Mouse (Mus musculus) lung, embryonic 16.5 days (tissue): Measurements from ENCODE around the gene Pbx1. TPM values are rescaled to one million over a fixed set of nuclear protein-coding genes. Genes with fewer than 3 reads are reported as not detected.

Source experiments
- ATAC-seq: fragments of 200-750 bp; cut with Nextera tagmentation; 2 replicates; pipeline ENCODE4 v1.8.0; 2017; ENCODE audit warnings: low read depth, mild to moderate bottlenecking, moderate library complexity
- H3K27ac ChIP-seq: fragments of 300-500 bp; sonication (generic); 2 replicates; pipeline ENCODE4 v1.5.1; 2014; ENCODE audit warnings: mild to moderate bottlenecking, control low read depth, low read length
- H3K27me3 ChIP-seq: fragments of 300-500 bp; sonication (generic); 2 replicates; pipeline ENCODE4 v1.6.1; 2014; ENCODE audit warnings: low read depth, low read length, mixed read lengths; ENCODE audit not compliant: control insufficient read depth, insufficient read depth
- H3K36me3 ChIP-seq: fragments of 300-500 bp; sonication (generic); 2 replicates; pipeline ENCODE4 v1.6.1; 2014; ENCODE audit warnings: low read length; ENCODE audit not compliant: control insufficient read depth, insufficient read depth
- H3K4me1 ChIP-seq: fragments of 300-500 bp; sonication (generic); replicated peaks from 2 replicates; pipeline ENCODE4 v1.6.1; 2014; ENCODE audit warnings: low read length, mixed read lengths; ENCODE audit not compliant: control insufficient read depth, insufficient read depth
- H3K4me2 ChIP-seq: fragments of 300-500 bp; sonication (generic); 2 replicates; pipeline ENCODE4 v1.6.1; 2014; ENCODE audit warnings: low read depth, low read length, control low read depth
- H3K4me3 ChIP-seq: fragments of 300-500 bp; sonication (generic); 2 replicates; pipeline ENCODE4 v1.5.1; 2014; ENCODE audit warnings: mild to moderate bottlenecking, low read length, control low read depth
- H3K9ac ChIP-seq: fragments of 300-500 bp; sonication (generic); 2 replicates; pipeline ENCODE4 v1.6.1; 2014; ENCODE audit warnings: low read length, control low read depth
- H3K9me3 ChIP-seq: fragments of 300-500 bp; sonication (generic); 2 replicates; pipeline ENCODE4 v1.6.1; 2016; ENCODE audit warnings: low read length; ENCODE audit not compliant: control insufficient read depth
- WGBS: fragments of 180-500 bp; shearing (Covaris S2); extraction: QIAGEN DNeasy Blood & Tissue Kit; methylation state at CpG from one replicate; pipeline ENCODE4 v1.1.7; 2014; 5-methylcytosine and 5-hydroxymethylcytosine counted together
- polyA plus RNA-seq: library from polyadenylated mRNA; unstranded; fragments of >200 nt; fragmentation: Nextera tagmentation; extraction: Ambion mirVana; gene quantifications from 2 replicates; pipeline ENCODE4 v1.2.1, GENCODE M21; 2015

Gene Pbx1
- polyA plus RNA-seq, 1 experiment from 2014 or later: 34.3 TPM

DNA sequence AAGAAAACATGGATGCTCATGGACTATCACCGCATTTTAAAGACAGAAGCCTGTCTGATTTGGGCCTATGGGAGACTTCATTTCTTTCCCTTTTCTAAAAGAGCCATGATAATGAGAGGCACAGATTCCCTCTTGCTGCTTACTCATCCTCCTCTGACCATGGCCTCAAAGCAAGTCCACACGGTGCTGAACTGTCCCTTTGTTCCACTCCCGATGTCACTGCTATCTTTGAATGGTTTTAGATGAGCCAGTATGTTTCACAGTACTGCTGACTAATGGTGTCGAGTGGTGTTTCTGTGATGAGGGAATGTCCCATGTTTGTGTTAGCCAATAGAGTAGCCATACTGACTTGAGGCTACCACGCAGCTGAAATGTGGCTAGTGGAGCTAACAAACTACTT, 233.8 kb downstream of the Pbx1 start:
- Histone ChIP-seq H3K36me3 (peaks cover 40% of the 10 kb centered on the region), H3K27me3 (no peaks in the 10 kb centered on the region), H3K4me1 (peaks cover 6% of the 10 kb centered on the region; the same call in 1 of the 2 replicates), H3K9me3 (no peaks in the 10 kb centered on the region), H3K9ac (no peak overlapping the region), H3K4me2 (no peak overlapping the region; the same call in 1 of the 2 replicates), H3K27ac (peak overlapping the region; percentile 67), H3K4me3 (no peak overlapping the region)
- ATAC-seq: peak; percentile 18; the same call in 1 of the 2 replicates
- WGBS: 75% methylated on average over 5 of the region's 5 CpGs

DNA sequence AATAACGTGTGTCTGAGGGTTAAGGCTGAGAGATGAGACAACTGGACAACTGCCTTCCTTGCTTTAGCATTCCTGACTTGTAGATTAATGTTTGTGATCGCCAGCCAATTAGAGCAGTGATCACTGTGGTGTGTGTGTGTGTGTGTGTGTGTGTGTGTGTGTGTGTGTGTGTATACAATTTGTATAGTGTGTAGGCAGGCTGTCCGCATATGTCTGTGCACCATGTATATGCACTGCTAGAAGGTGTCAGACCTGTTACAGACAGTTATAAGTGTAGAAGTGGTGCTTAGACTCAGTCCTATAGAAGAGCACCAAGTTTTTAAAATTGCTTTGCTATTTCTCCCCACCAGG, 234.2 kb downstream of the Pbx1 start:
- Histone ChIP-seq H3K9me3 (no peaks in the 10 kb centered on the region), H3K27ac (peak overlapping the region; percentile 67), H3K27me3 (no peaks in the 10 kb centered on the region), H3K36me3 (peaks cover 39% of the 10 kb centered on the region), H3K4me1 (peaks cover 6% of the 10 kb centered on the region; the same call in 1 of the 2 replicates), H3K9ac (no peak overlapping the region), H3K4me2 (no peak overlapping the region; the same call in 1 of the 2 replicates), H3K4me3 (no peak overlapping the region)
- WGBS: 42% methylated on average over 3 of the region's 3 CpGs
- ATAC-seq: peak; percentile 83; the same call in 1 of the 2 replicates

DNA sequence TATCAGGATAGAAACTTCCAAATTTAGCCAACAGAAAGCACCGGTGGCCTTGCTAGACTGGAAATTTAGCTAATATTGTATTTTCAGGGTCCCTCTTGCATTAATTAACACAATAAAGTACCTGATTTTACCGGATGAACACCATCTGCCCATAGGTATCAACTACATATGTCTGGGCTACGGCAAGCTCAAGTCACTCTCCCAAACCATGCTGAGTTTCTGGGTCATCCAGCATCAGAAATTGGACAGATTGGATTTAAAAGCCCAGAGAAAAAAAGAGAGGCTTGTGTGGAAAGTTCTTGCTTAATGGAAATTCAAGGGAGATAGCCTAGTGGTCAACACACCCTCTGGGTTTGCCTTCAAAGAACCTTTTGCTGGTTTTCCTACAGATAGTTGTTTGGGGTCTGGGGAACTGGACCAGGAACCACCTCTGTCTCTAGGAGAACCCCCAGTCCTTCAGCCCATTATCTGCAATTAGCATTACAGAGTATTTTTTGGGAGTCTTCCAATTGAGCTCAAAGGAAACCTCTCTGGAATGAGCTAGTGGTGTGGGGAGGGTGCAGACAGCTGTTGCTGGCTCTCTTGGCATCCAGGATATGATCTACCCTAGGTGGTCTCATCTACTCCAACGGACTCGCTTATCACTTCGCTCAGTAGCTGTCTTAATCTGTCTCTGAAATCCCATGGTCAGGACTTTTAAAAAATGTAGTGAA, 234.7 kb downstream of the Pbx1 start:
- H3K4me1 ChIP-seq: peaks cover 6% of the 10 kb centered on the region; the same call in 1 of the 2 replicates
- H3K27me3 ChIP-seq: no peaks in the 10 kb centered on the region
- whole genome bisulfite sequencing: 75% methylated on average over 6 of the region's 6 CpGs
- no peak overlapping the region for H3K4me2 ChIP-seq
- ATAC-seq: peak; percentile 97
- H3K27ac ChIP-seq: peak overlapping the region; percentile 17; the same call in 1 of the 2 replicates
- H3K4me3 ChIP-seq: no peak overlapping the region
- no peak overlapping the region for H3K9ac ChIP-seq
- H3K9me3 ChIP-seq: no peaks in the 10 kb centered on the region
- peaks cover 36% of the 10 kb centered on the region for H3K36me3 ChIP-seq

DNA sequence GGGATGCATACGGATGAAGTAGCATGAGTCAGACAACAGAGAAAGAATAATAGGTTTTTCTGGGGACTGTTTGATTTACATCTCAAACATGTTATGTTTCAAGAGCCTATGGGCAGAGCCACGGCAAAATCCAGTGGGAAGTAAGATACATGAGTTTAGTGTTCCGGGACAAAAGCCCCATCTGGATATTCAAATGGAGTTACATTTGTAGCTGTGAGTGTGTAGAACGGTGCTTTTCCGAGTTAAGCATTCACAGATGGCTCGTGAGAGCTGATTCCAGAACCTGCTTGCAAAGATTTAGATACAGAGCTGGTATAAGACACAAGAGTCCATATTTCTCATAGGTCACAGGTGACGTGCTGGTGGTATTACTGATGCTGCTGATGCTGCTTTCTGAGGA, 238.7 kb downstream of the Pbx1 start:
- H3K4me1 ChIP-seq: peaks cover 4% of the 10 kb centered on the region; the same call in 1 of the 2 replicates
- 75% methylated on average over 7 of the region's 7 CpGs for WGBS
- no peaks in the 10 kb centered on the region for H3K27me3 ChIP-seq
- no peak overlapping the region for H3K4me3 ChIP-seq
- peaks cover 21% of the 10 kb centered on the region for H3K36me3 ChIP-seq
- no peak for ATAC-seq
- peak overlapping the region; percentile 27; the same call in 1 of the 2 replicates for H3K27ac ChIP-seq
- H3K9ac ChIP-seq: no peak overlapping the region
- H3K9me3 ChIP-seq: no peaks in the 10 kb centered on the region
- H3K4me2 ChIP-seq: no peak overlapping the region

DNA sequence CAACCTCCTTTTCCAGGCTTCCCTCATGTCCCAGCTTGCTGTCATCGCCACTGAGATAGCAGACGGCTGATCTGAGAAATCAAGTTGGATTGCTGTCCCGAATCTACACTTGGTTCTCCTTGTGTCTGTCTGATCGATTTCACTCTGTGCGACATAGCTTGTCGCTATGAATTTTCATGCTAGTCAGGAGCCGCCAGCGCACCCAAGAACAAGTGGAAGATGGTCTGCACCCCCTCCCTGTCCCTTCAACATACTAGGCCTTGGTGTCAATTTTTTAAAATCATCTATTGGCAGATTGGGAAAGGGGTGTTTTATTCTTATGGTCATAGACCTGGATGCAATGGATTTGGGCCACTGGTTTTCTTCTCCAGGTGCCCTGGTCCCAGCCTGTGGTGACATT, 249.3 kb downstream of the Pbx1 start:
- no peak overlapping the region for H3K4me3 ChIP-seq
- H3K9me3 ChIP-seq: no peaks in the 10 kb centered on the region
- H3K9ac ChIP-seq: no peak overlapping the region
- ATAC-seq: no peak
- H3K4me1 ChIP-seq: peaks cover 24% of the 10 kb centered on the region
- H3K27me3 ChIP-seq: no peaks in the 10 kb centered on the region
- WGBS: 93% methylated on average over 8 of the region's 8 CpGs
- peaks cover 17% of the 10 kb centered on the region for H3K36me3 ChIP-seq
- no peak overlapping the region for H3K4me2 ChIP-seq
- H3K27ac ChIP-seq: 0 out of 2 replicates have a peak overlapping the region, but pooled peaks have one; percentile 40

DNA sequence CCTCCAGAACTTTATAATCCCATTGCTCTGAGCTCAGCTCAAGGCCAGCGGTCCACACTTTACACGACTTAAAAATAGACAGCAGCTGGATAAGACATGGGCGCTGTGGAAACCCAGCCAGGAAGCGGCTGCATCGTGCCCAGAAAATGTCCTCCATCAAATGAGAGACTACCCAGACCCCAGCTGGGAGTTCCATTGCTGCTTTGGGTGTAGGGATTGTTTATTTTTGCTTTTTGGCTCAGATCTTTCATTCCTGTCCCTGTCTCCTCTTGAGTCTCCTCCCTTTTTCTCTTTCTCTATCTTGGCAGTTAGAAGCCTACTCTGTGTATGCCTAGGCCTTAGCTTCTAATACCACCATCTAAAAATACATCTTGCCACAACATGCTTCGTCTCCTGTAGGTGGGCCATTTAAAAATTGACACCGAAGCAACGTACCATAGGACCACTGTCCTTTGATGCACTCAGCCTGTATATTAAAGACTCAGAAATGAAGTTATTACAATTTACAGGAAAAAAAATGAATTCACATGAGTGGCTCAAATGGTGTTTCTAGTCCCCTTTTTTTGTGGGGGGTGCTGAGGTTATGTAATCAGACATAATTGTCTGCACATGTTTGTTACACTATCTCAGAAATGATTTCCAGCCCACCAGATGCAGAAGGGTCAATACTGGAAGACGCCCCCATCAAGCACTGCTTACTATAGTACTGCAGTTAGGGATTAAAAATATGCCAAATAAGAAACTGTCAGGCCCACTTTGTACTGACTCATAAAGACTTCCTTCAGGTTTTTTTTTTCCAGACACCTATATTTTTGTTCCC, 251.2 kb downstream of the Pbx1 start:
- Histone ChIP-seq H3K4me2 (no peak overlapping the region), H3K27me3 (no peaks in the 10 kb centered on the region), H3K36me3 (peaks cover 20% of the 10 kb centered on the region), H3K4me3 (no peak overlapping the region), H3K4me1 (peaks cover 20% of the 10 kb centered on the region), H3K27ac (peak overlapping the region; percentile 88), H3K9ac (no peak overlapping the region), H3K9me3 (no peaks in the 10 kb centered on the region)
- ATAC-seq: peak; percentile 95
- 42% methylated on average over 9 of the region's 9 CpGs for WGBS

DNA sequence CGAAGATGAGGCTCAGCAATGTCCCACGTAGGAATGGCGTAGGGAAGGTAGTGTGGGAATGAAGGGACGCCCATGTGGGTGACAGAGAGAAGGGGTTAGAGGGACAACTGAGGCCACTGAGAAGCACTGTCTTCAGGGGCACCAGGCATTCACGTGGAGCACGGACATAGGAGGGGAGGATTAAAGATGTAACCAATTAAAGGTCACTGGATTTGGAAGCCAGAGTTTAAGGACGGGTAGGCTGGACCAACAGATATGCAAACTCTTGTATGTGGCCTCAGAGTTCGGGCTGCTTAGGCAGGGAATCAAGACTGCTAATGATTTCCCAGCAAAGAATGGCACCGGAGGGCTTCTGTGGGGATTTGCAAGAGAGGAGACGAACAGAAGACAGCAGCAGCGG, 252.4 kb downstream of the Pbx1 start:
- H3K27me3 ChIP-seq: no peaks in the 10 kb centered on the region
- WGBS: 79% methylated on average over 11 of the region's 11 CpGs
- H3K9me3 ChIP-seq: no peaks in the 10 kb centered on the region
- no peak overlapping the region for H3K4me2 ChIP-seq
- no peak overlapping the region for H3K9ac ChIP-seq
- no peak overlapping the region for H3K4me3 ChIP-seq
- H3K4me1 ChIP-seq: peaks cover 20% of the 10 kb centered on the region
- no peak for ATAC-seq
- peaks cover 20% of the 10 kb centered on the region for H3K36me3 ChIP-seq
- H3K27ac ChIP-seq: peak overlapping the region; percentile 87

DNA sequence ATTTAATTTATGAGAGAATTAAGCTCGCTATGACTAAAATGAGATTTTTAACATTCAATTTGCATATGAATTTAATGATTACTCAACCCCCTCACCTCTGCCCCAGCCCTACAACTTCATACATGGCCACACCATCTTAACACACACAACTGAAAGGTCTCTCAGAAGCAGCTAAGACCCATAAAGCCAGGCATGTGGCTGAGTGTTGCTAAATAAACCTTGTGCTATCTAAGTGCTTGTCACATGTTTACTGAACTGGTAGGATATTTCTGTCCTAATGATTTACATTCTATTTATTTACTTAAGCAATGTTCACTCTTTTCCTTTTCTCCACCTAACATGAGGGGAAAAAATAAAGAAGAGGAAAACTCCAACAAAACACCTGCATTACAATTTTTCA, 253.5 kb downstream of the Pbx1 start:
- WGBS: 73% methylated on average over 1 of the region's 1 CpGs
- no peak overlapping the region for H3K4me2 ChIP-seq
- no peaks in the 10 kb centered on the region for H3K27me3 ChIP-seq
- peaks cover 20% of the 10 kb centered on the region for H3K36me3 ChIP-seq
- ATAC-seq: peak; percentile 20; the same call in 1 of the 2 replicates
- no peak overlapping the region for H3K27ac ChIP-seq
- peaks cover 20% of the 10 kb centered on the region for H3K4me1 ChIP-seq
- no peak overlapping the region for H3K9ac ChIP-seq
- H3K4me3 ChIP-seq: no peak overlapping the region
- H3K9me3 ChIP-seq: no peaks in the 10 kb centered on the region

DNA sequence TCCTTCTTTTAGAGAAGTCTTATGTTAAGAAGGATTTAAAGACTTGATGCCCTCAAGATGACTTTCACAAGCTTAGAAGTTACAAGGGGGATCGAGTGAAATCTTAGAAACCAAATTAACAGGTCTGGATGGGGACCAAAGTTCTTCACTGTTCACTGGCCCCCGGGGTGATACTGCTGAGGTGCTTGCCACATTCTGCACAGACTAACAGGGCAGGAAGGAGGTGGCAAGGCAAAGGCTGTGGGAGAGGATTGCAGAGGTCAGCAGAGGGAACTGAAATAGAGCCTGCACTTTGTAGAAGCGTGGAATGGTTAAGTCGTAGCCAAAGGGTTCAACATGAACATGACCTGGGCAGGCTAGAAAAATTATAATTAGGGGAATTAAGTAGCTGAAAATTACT, 256.5 kb downstream of the Pbx1 start:
- peaks cover 2% of the 10 kb centered on the region; the same call in 1 of the 2 replicates for H3K36me3 ChIP-seq
- ATAC-seq: no peak
- 91% methylated on average over 4 of the region's 4 CpGs for WGBS

More for the DNA sequence above, 256.5 kb downstream of the Pbx1 start:
- Histone ChIP-seq H3K27me3 (no peaks in the 10 kb centered on the region), H3K27ac (no peak overlapping the region), H3K9ac (no peak overlapping the region), H3K9me3 (no peaks in the 10 kb centered on the region), H3K4me2 (no peak overlapping the region), H3K4me3 (no peak overlapping the region), H3K4me1 (peaks cover 13% of the 10 kb centered on the region)
